Mouse (Mus musculus): Measurements from ENCODE around the gene Cdk5rap1.

DNA sequence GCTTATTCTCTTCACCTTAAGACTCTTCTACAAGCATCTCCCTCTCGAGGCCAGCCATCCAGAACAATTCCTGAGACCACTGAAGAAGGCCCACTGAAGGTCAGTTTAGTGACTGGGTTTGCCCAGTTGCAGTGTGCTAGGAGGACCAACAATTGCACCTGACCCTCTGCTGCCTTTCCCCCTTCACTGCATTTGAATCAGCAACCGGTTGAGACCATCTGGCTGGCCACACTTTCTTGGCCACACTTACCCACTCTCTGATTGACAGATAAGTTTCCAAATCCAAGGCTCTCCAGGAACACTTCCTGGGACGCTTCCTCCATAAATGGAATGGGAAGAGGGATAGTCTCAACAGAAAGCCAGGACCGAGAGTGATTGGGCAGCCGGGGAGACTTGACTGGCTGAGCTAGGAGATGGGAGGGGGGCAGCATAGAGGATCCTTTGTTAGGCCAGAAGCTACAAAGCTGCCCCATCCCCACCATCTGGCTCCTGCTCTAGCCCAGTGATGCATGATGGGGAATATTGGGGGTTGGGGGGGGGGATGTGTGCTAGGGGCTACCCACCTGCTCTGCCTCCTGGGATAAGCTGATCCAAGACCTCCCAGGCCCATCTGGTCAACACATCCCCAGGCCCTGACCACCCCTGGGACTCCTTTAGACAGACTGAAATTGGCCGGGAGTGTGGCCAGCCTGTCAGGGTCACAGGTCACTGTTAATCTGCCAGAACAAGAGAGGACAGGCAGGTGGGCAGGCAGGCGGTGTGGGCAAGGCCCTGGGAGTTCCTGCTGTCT lies 48.3 kb upstream of the Cdk5rap1 start:
- TF ChIP-seq GATA1 (IDR thresholded peaks at IDR 0.05; ENCODE audit: borderline replicate concordance, low read length) (no peak), FLI1 (IDR thresholded peaks at IDR 0.05; ENCODE audit: low read length) (no peak)

Data from megakaryocyte, embryonic 14.5 days (primary cell).